Mouse (Mus musculus) layer of hippocampus, adult 11-12 months (tissue): Measurements from ENCODE around the gene Tmed5.
"Not testable (repeated sequence)": the region's sequence is repeated elsewhere in the genome, so short reads cannot be mapped to it uniquely, and the experiment has no call there.

Source experiments
- DNase-seq: peaks from one replicate; pipeline ENCODE4 v3.0.0; 2022; ENCODE audit warnings: low spot score

The Tmed5 gene

DNA sequence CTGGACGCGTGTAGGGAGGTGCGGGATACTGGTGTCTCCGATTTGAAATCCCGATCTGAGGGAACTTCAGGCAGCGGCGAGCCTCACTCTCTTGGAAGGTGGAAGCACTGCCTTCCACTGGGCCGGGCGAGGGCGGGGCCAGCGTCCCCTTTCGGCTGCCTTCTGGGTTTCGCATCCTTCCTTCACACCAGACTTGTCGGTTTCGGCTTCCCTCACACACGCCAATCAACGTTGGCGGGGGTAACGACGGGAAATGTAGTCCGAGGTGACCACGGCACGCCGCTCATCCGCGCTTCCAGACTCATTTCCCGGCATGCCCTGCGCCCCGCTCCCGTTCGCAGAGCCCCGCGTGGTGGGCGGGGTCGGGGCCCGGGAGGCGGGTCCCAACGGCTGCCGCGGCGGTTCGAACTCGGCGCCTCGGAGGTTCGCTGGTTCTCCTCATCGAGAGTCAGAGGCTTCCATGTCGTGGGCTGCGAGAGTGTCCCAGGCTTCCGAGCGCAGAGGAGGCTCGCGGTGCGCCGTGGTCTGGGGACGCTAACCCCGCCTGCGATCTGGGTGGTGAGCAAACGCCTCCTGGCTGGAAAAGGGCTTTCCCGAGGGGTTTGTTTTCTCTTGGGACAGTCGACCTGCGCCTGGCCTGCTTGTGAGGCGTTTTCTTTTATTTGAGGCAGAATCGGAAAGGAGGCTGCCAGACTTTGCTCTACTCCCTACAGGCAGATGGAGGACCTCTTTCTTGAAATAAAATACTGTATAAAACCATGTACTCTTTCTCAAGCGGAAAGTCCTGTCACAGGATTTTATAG, at the start of gene Tmed5, which contains the start of gene Ccdc18:
Gene Tmed5, minus strand, starts transcription at position 180 of the 803 bp plus-strand sequence.
Gene Ccdc18, plus strand, starts transcription at position 435 of the 803 bp plus-strand sequence.
- DNase-seq = peak; percentile 97

DNA sequence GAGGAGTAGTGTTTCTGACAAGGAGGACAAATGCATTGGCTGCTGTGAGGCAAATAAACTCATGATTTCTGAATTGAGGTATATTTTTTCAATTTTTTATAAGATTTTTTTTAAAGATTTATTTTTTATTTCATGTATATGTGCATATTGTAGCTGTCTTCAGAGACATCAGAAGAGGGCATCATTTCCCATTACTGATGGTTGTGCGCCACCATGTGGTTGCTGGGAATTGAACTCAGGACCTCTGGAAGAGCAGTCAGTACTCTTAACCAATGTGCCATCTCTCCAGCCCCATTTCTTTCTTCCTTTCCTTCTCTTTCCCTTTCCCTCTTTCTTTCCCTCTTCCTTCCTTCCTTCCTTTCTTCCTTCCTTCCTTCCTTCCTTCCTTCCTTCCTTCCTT, 31.3 kb upstream of the Tmed5 start:
- peak; percentile 16 for DNase-seq

DNA sequence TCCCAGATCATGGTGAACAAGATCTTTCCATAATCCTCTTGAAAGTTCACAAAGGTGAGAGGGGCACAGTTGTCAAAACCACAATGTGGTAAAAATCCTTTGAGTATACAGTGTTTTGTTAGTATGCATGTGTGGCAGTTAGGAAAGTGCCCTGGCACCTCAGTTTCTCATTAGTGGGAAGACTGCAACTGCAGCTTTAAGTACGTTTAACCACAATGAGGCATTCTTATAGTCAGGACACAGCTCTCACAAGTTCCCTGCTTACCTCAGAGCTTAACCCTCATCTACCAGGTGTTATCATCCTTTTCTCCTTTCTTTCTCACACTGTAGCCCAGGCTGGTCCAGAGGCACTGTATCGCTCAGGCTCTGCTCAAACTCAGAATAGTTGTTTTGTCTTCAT, 28.4 kb upstream of the Tmed5 start:
- DNase-seq = no peak

DNA sequence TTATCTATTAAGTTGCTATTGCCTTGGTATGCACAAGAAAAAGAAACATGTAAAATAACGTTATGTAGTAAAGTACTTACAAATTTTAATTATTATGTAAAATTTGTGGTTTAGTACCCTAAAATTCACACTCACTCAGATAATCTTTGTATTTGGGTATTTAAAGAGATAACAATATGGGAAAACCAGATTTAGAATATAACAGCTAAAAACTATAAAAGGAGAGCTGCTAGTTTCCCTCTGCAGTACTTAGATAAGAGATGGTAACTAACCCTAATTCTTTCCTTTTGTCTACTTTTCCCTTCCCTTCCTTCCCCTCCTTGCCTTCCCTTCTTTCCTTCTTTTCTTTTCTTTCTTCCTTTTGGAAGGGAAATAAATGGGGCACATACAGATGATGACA, 20.2 kb upstream of the Tmed5 start:
- no peak for DNase-seq

DNA sequence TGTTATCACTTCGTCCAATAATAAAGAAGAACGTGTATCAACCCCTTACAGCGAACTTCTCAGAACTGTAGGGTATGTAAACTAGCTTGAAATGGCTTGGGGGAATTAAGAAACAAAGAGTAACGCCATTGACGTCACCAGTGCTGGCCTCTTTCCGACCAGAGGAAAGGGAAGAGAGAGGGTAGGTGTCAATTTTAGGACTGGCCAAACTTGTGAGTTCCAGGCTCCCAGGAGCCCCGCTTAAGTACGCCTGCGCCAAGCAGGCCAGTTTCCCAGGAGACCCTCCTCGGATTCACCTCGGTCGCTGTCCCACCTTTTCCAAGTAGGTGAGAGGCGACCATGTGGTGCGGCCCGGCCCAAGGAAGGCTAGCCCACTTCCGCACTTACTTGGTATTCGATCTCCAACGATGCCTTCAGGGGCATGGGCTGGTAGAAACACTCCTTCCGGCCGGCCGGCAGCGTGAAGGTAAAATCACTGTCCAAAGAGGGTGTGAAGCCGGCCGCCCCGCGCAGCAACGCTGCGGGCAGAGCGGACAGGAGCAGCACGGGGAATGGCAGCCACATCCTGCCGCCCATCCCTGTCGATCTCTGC, 475 bp downstream of the Tmed5 start:
- peak; percentile 27 for DNase-seq

DNA sequence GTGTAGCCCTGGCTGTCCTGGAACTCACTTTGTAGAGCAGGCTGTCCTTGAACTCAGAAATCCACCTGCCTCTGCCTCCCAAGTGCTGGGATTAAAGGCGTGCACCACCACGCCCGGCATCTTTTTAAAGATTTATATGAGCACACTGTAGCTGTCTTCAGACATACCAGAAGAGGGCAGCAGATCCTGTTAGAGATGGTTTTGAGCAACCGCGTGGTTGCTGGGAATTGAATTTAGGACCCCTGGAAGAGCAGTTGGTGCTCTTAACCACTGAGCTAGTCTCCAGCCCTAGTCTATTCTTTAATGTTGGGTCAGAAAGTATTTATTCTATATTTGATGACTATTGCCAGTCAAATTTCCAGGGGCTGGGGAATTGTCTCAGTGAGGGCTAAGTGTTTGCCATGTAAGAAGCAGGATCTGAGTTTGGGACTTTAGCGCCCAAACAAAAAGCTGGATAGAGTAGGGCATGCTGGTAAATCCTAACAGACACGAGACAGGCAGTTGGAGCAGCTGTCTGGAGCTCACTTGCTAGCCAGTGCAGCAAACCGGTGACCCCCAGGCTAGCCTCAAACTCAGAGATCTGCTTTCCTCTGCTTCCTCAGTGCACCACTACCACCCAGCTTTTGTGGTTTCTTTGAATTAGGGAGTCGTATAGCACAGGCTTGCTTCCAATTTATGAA, 12.1 kb downstream of the Tmed5 start:
- no peak for DNase-seq

DNA sequence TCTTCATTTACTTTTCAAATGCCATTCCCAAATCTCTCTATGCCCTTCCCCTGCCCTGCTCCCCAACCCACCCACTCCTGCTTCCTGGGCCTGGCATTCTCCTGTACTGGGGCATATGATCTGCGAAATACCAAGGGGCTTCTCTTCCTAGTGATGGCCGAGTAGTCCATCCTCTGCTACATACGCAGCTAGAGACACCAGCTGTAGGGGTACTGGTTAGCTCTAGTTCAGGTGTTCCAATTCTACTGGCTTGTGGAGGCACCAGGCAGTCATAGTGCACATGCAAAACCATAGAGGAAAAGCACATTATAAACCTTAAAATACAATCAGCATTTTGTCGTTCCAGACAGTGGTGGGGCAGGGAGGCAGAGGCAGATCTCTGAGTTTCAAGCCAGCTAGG, 14.7 kb downstream of the Tmed5 start:
- no peak for DNase-seq

DNA sequence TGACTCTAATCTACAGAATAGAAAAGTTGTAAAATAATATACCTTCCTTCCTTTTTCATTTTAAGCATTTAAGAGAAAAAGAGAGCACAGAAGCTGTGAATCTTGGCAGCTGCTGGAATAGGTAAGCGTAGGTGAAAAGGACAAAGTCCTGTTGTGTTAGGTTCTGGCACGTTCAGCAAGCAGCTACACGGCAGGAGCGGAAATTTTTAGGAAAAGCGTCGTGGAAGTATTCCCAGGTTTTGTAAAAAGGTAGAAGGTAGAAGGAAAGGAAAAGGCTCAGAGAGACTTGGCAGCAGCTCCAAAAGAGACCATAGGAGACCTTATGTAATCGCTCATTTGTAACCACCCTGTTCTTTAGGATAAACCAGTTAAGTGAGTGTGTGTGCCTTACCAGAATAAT, 23.1 kb downstream of the Tmed5 start:
- DNase-seq = no peak

DNA sequence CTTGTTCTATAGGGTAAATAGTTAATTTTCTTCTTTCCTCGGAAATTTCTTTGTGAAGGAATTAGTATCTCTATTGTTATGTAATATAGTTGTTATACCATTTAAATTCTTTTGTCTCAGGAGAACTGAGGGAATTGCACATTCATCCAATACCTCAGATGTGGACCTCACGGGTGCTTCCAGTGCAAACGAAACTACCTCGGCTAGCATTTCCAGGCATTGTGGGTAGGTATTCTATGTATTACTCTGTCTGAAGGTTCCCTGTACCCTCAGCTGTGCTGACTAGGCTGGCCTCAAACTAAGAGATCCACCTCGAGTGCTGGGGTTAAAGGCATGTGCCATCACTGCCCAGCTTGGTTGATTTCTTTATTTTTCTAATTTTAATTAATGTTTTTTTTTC, 28.1 kb downstream of the Tmed5 start:
- DNase-seq = no peak

DNA sequence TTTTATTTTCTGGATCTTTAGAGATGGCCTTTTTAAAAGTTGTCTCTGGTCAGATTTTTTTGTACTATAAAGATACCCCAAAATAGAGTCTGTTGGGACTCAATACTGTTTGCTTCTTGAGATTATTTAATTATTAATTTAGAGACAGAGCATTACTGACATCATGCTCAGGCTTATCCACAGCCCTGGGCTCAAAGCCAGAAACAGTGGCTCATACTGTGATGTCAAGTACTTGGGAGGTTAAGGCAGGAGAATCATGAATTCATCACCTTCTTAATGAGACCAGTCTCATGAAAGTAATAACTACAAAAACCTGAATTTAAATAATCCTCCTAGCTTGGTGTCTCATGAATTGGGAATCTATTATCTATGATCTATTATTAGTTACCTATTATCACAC, 32.2 kb downstream of the Tmed5 start:
- DNase-seq = no peak

DNA sequence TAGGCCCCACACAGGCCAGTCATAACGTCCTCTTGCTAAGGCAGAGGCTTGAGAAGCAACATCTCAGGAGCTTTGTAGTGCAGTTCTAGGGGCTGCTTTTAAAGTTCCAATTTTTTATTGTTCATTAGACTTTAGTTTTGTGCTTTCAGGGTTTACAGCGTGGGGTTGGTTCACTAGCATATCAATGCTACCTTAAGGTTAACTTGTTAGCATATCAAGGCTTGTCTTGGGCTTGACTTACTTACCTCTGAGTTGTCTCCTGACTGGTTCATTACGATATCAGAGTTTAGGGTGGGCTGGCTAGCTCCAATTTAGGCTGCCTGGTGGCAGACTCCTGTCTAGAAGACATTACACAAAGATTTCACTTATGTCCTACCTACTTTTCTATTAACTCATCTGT, 34.7 kb downstream of the Tmed5 start:
- DNase-seq = no peak

DNA sequence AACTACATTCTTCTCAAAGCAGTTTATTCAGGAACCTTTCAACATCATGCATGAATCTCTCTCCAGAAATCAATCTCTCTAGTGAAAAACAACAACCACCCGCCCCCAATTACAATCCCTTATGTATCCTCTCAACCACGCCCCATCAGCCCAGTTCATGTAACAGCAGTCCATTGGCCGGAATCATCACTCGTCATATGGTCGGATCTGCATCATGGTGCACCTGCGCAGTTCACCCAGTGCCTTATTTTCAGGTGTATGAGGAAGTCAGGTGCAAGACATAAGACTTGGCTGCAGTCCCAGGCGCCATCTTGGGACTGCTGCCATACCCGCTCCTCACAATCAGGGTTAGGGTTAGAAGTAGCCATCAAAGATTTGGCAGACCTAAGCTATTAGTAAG, 39.7 kb downstream of the Tmed5 start:
- DNase-seq = not testable (repeated sequence)

DNA sequence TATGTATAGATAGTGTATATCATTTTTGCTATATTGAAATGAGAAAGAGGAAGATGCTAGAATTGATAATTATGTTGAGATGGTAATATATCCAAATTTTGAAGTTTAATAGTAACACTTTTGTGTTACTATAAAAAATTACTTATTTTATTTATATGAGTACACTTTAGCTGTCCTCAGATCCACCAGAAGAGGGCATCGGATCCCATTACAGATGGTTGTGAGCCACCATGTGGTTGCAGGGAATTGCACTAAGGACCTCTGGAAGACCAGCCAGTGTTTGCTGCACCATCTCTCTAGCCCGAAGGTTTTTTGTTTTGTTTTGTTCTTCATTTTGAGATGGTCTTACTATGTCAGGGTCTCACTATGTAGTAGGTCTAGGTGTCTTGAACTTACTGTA, 47.0 kb downstream of the Tmed5 start:
- DNase-seq = no peak

DNA sequence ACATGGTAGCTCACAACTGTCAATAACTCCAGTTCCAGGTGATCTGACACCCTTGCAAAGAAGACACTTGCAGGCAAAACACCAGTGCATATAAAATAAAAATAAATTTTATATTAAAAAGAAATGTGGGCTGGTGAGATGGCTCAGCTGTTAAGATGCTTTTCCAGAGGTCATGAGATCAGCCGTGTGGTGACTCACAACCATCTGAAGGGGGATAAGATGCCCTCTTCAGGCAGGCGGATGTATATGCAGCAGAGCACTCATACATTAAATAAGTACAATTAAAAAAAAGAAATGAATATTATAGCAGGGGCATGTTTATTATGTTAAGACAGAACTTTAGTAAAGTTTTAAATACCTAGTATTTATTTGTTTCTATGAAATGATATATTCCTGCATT, 50.0 kb downstream of the Tmed5 start:
- DNase-seq = no peak

DNA sequence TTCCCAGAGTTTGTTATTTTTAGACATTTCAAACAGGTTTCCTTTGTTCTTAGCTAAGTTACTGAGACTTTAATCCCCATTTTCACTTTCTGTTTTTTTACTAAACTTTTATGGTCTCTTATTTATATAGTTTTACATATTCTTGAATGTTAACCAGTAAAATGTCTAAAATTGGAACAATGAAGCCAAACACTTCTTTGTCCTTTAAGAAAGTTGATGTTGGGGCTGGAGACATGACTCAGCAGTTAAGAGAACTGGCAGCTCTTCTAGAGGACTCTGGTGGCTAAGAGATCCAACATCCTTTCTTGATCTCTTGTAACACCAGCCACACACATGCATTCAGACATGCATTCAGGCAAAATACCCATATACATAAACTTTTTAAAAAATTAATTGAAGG, 52.8 kb downstream of the Tmed5 start:
- no peak for DNase-seq

DNA sequence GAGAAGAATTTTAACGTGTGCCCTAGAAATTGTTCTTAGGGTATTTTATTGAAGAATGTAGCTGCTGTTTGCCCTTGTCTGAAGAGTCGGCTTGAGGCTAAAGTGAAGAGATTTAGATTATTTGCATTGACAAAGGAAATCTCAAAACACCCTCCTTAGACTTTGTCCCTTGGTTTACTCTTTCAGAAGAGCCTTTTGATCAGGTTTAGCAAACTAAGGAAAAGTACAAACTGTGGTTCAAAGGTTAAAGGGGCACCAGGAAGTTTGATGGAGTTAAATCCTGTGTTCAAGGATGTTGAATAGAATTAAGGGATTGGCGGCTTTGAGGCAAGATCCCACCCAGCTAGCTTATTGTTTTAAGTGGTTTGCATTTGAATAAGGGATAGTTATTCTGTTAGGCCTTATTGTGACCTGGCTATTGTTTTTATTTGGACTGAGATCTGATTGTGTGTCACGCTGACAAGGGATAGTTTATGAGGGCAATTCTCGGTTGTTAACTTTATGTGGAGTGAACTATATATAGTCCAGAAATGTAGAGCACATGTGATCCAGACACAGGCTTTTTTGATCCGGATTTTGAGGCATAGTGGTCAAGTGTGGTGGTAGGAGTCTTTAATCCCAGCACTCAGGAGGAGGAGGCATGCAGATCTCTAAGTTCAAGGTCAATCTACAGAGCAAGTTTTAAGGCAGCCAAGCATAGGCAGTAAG, 55.4 kb downstream of the Tmed5 start:
- no peak for DNase-seq

DNA sequence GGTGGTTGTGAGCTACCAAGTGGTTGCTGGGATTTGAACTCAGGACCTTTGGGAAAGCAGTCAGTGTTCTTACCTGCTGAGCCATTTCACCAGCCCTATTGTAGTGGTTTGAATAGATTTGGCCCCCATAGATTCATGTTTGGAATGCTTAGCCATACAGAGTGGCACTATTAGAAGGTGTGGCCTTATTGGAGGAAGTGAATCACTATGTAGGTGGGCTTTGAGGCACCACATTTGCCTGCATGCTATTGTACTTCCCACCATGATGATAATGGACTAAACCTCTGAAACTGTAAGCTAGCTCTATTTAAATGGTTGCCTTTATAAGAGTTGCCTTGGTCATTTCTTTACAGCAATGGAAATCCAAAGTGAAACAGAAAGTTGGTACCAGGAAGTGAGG, 56.2 kb downstream of the Tmed5 start:
- no peak for DNase-seq

DNA sequence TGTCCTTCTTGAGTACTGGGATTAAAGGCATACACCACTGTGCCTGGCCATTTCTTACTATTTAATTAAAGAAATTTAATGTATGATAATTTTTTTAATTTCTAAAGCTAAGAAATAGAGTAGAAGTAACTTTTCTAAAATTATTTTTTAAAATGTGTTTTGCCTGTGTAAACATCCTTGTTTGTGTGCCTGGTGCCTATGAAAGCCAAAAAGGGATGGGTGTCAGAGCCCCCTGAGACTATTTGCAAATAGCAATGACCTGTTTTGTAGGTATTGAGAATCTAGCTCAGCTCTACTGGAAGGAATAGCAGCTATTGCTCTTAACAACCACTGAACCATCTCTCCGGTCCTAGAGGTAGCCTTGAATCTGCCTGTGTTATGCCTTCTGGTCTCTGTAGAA, 60.1 kb downstream of the Tmed5 start:
- no peak for DNase-seq

DNA sequence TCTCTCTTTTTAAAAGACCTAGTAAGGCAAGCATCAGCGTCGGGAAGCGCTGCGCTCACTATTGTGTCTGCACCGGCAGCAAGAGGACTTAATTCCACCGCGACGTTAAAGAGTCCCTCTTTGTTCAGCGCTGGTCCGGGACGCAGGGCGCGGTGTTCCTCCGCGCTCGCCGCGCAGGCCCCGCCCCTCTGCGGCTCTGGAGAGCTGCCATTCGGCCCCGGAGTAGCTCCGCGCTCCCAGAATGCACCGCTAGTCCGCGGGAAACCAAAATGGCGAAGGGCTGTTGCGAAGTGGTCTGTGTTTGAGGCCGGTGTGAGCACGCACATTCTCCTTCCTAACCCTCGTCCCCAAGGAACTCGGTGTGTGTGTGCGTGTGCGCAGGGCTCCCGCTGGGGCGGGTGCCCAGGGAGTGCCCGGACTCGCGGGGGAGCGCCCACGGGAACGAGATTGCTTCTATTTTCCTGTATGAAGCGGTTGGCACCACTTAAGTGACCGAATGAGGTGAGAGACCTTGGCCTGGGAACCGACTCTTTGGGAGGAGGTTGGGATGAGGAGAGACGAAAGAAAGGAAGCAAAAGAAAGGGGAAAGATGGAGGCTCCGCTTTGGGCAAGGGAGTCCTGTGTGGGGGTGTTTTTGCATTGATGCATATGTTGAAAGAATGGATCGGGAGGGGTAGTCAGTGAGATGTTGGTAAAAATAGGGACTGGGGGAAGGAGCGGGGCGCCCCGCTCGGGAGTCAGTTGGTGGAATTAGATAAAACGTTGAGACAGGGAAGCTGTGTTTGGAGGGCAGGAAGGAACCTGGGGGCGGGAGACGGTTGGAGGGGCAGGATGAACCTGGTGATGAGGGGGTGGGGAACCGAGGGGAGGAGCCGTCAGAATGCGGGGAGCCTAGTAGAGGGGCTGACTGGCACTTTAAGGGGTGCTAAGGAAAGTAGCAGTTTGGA, 66.7 kb downstream of the Tmed5 start, which contains the start of gene Mtf2:
Gene Mtf2, plus strand, starts transcription at position 210 of the 947 bp plus-strand sequence.
- peak; percentile 96 for DNase-seq

DNA sequence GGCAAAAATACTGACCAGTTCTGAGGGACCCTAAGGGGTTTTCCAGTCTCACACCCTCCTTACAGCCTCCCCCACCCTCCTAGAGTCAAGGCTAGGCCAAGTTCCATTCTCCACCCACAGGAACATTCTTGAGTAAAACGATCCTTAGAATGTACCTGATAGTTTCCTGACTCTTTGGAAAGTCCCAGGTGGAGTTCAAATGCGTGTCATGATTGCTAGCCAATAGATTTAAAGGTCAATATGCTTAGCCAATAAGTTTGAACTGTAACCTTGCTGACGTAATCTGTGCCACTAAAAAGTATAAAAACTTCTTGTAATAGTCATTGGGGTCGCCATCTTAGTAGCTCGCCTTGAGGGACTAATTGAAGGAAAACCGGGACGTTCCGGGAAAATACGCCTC, 72.0 kb downstream of the Tmed5 start:
- DNase-seq = no peak
